Mouse (Mus musculus) mouse trophoblast stem cell (cell line): Measurements from ENCODE around the gene Gm21985.

ENCODE experiments used
- in situ Hi-C, 2 experiments: fragments of 300-500 bp; cut with MseI, MboI; formaldehyde crosslinking; loops; 2 replicates in 1 of 2; 3 replicates in 1 of 2; pipeline ENCODE4 v1.15.1; 2025

The Gm21985 gene

GRCm38 (mm10) chr2:112266242-112266592 lies at the start of gene Gm21985:
Gene Gm21985 (plus strand): TSS chr2:112266314.
- in situ Hi-C loops: no loop called here

GRCm38 (mm10) chr2:112217614-112218013 lies 48.5 kb upstream of the Gm21985 start:
- in situ Hi-C loops: no loop called here

- in situ Hi-C loops: no loop called here
These were observed 45.2 kb upstream of the Gm21985 start for GRCm38 (mm10) chr2:112220880-112221279.

DNA sequence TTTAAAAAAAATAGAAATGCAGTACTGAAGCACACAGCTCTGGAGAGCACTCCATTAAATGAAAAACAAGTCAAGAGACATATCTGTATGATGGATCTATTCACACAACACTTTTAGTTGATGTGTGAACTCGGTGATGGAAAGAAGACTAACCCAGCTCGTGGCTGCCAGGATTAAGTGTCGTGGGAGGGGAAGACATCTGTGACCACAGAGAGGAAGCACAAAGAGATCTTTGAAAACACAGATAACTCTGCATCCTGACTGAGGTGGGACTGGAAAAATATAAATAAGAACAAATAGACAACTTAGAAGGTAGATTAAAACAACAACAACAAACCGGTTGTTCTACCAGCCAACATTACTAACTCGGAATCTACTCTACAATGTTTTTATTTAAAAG lies 43.5 kb upstream of the Gm21985 start:
- in situ Hi-C loops: no loop called here

DNA sequence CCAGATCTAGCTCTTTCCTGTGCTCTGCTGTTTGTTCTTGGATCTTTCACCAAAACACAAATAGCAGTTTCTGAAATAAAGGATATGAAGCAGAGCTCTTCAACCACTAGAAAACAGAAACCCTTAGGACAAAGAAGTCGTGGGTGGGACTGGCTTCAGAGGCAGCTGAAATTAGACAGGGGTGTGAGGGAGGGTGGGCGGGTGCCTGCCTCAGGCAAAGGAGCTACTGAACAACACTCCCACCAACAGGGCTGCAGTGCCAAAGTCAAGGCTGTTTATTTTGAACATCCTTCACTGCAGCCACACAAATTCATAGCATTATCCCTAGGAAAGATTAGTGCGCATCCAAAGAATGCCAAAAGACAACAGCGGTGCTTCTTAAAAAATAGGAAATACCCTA lies 41.8 kb upstream of the Gm21985 start:
- in situ Hi-C loops: no loop called here

DNA sequence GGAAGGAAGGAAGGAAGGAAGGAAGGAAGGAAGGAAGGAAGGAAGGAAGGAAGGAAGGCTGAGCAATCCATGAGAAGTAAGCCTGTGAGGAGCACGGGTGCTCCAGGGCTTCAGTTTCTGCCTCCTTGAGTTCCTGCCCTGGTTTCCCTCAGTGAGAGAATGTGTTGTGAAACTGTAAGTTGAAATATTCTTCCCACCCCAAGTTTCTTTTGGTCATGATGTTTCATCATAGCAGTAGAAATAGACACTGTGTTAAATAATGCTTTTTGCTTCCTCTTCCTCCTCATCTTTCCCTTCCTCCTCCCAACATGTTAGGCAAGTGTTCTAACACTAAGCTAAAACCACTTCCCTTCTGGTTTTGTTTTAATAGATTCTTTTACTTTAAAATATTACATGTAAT lies 33.5 kb upstream of the Gm21985 start:
- in situ Hi-C loops: no loop called here

- in situ Hi-C loops: no loop called here
These were observed 29.5 kb upstream of the Gm21985 start for GRCm38 (mm10) chr2:112236620-112237019.

- in situ Hi-C loops: no loop called here
These were observed 28.1 kb upstream of the Gm21985 start for GRCm38 (mm10) chr2:112238006-112238405.

- in situ Hi-C loops: no loop called here
These were observed 26.7 kb upstream of the Gm21985 start, which contains the start of gene Lpcat4 for GRCm38 (mm10) chr2:112239212-112239934. Gene Lpcat4 (plus strand): TSS chr2:112239468.

GRCm38 (mm10) chr2:112239935-112240721 lies 26.0 kb upstream of the Gm21985 start:
- in situ Hi-C loops: no loop called here

GRCm38 (mm10) chr2:112241787-112242186 lies 24.3 kb upstream of the Gm21985 start:
- in situ Hi-C loops: no loop called here

- in situ Hi-C loops: no loop called here
These were observed 20.8 kb upstream of the Gm21985 start for GRCm38 (mm10) chr2:112245307-112245706.

- in situ Hi-C loops: no loop called here
These were observed 19.9 kb upstream of the Gm21985 start for GRCm38 (mm10) chr2:112246193-112246592.

GRCm38 (mm10) chr2:112247323-112247722 lies 18.8 kb upstream of the Gm21985 start:
- in situ Hi-C loops: no loop called here

DNA sequence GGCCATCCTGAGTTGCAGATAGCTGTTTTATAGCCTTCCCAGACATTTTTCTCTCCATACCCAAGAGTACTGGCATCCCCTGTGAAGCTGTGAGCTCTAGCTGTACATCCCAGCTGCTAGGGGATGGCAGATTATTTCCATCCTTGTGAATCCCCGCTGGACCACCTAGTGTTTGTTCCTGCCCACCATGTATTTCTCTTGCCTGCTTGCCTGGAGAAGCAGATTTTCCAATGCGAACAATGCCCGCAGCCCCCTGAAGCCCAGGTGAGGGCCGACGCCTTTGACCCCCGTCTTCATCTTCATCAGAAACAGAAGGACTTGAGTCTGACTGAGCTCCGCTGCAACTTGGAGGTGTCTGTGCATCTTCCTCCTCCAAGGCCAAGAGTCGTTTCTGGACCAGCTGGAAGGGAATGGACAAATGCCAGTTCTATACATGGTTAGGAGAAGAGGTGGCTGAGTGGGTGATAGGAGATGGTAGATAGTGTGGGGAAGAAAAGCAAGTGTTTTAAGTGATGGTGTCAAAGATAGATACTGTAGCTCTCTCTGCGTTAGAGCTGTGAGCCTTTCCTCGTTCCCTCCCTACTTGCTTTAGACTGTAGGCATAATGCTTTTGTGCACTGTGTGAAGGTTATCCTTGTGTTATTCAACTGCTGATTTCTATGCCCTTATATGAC lies 16.2 kb upstream of the Gm21985 start:
- in situ Hi-C loops: no loop called here

GRCm38 (mm10) chr2:112254675-112255515 lies 11.2 kb upstream of the Gm21985 start:
- in situ Hi-C loops: no loop called here

- in situ Hi-C loops: no loop called here
These were observed 6.7 kb upstream of the Gm21985 start, which contains the start of gene Nutm1 for GRCm38 (mm10) chr2:112259241-112259962. Gene Nutm1 (minus strand): TSS chr2:112259291.

DNA sequence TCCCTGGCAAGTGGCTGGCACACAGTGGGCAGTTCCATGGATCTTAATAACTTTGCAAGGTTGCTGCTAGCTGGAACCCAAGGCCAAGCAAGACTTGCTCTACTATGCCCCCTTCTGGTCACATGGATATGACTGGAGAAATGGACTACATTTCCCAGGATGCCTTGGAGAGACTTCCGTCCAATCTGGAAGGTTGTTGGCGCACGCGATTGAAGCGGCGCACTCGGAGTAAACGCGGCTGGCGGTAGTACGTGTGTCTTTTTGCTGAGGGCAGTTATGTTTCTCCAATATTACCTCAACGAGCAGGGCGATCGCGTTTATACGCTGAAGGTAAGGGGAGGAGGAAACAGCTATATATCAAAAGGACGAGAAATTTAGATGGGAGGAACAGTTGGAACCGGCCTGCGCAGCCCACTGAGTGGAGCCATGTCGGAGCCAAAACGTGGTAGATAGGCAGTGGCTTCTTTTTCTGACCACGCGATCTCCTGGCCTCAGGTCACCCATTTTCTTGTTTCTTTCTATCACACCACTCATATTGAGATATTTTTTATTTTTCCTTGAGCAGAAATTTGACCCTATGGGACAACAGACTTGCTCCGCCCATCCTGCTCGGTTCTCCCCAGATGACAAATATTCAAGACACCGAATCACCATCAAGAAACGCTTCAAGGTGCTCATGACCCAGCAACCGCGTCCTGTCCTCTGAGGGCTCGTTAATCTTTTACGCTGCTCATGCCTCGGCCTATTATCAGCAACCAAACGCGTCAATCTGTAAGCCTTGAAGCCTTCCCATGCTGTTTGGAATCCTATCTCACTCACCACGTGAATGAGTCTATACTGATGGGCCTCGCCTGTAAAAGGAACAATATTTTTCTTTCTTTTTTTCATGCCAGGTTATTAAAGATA lies 4.1 kb upstream of the Gm21985 start, which contains the start of gene Nop10:
Gene Nop10 (plus strand): TSS at position 179 of the 906 bp plus-strand sequence.
- in situ Hi-C loops: no loop called here

GRCm38 (mm10) chr2:112262779-112263295 lies 3.3 kb upstream of the Gm21985 start:
- in situ Hi-C loops: no loop called here
